Mouse (Mus musculus) midbrain, embryonic 15.5 days (tissue): ENCODE results near the gene Zfp771. TPM values are rescaled to one million over a fixed set of nuclear protein-coding genes. Genes with fewer than 3 reads are reported as not detected.
"Not testable (repeated sequence)": the region's sequence is repeated elsewhere in the genome, so short reads cannot be mapped to it uniquely, and the experiment has no call there.

Experiments used
- ATAC-seq: fragments of 200-750 bp; cut with Nextera tagmentation; replicated peaks from 2 replicates; pipeline ENCODE4 v1.8.0; 2017; ENCODE audit warnings: moderate TSS enrichment
- H3K27ac ChIP-seq: fragments of 300-500 bp; sonication (generic); 2 replicates; pipeline ENCODE4 v1.5.1; 2015; ENCODE audit warnings: mild to moderate bottlenecking, inconsistent platforms
- H3K27me3 ChIP-seq: fragments of 300-500 bp; sonication (generic); replicated peaks from 2 replicates; pipeline ENCODE4 v1.6.1; 2015; ENCODE audit warnings: inconsistent platforms
- H3K36me3 ChIP-seq: fragments of 300-500 bp; sonication (generic); replicated peaks from 2 replicates; pipeline ENCODE4 v1.6.1; 2015; ENCODE audit warnings: inconsistent platforms
- H3K4me1 ChIP-seq: fragments of 300-500 bp; sonication (generic); 2 replicates; pipeline ENCODE4 v1.6.1; 2015; ENCODE audit warnings: inconsistent platforms
- H3K4me2 ChIP-seq: fragments of 300-500 bp; sonication (generic); 2 replicates; pipeline ENCODE4 v1.6.1; 2015; ENCODE audit warnings: inconsistent platforms, mild to moderate bottlenecking, moderate library complexity
- H3K4me3 ChIP-seq: fragments of 300-500 bp; sonication (generic); 2 replicates; pipeline ENCODE4 v1.5.1; 2015; ENCODE audit warnings: mild to moderate bottlenecking, inconsistent platforms
- H3K9ac ChIP-seq: fragments of 300-500 bp; sonication (generic); 2 replicates; pipeline ENCODE4 v1.6.1; 2015; ENCODE audit warnings: mild to moderate bottlenecking, inconsistent platforms
- H3K9me3 ChIP-seq: fragments of 300-500 bp; sonication (generic); 2 replicates; pipeline ENCODE4 v1.6.1; 2016; ENCODE audit warnings: inconsistent platforms
- WGBS: fragments of 180-500 bp; shearing (Covaris S2); methylation state at CpG from one replicate; pipeline ENCODE4 v1.1.7; 2015; ENCODE audit warnings: mixed read lengths; 5-methylcytosine and 5-hydroxymethylcytosine counted together
- polyA plus RNA-seq: library from polyadenylated mRNA; unstranded; fragments of >200 nt; fragmentation: Nextera tagmentation; extraction: Ambion mirVana; gene quantifications from 2 replicates; pipeline ENCODE4 v1.2.1, GENCODE M21; 2015

Zfp771 gene
- polyA plus RNA-seq, 1 experiment from 2014 or later = 72.0 TPM

GRCm38 (mm10) chr7:127243361-127243867 lies 660 bp upstream of the Zfp771 start:
- 0 out of 2 replicates have a peak, but pooled peaks have one; percentile 1 for ATAC-seq
- Histone ChIP-seq H3K4me1 (peaks cover 26% of the 10 kb centered on the region), H3K9ac (peak overlapping the region; percentile 79; the same call in 1 of the 2 replicates), H3K4me2 (peak overlapping the region; percentile 90), H3K27me3 (no peaks in the 10 kb centered on the region), H3K9me3 (no peaks in the 10 kb centered on the region), H3K27ac (peak overlapping the region; percentile 81; the same call in 1 of the 2 replicates), H3K4me3 (peak overlapping the region; percentile 97), H3K36me3 (peaks cover 10% of the 10 kb centered on the region; the same call in 1 of the 2 replicates)
- 46% methylated on average over 2 of the region's 2 CpGs for WGBS

GRCm38 (mm10) chr7:127244658-127245510 lies 810 bp downstream of the Zfp771 start:
- peak overlapping the region; percentile 97 for H3K4me3 ChIP-seq
- peak overlapping the region; percentile 81 for H3K27ac ChIP-seq
- H3K9me3 ChIP-seq = no peaks in the 10 kb centered on the region
- 0 out of 2 replicates have a peak, but pooled peaks cover 5% of the 10 kb centered on the region for H3K36me3 ChIP-seq
- H3K4me1 ChIP-seq = peaks cover 26% of the 10 kb centered on the region
- ATAC-seq = peak; percentile 77
- peak overlapping the region; percentile 90 for H3K4me2 ChIP-seq
- no peaks in the 10 kb centered on the region for H3K27me3 ChIP-seq
- WGBS = 14% methylated on average over 25 of the region's 33 CpGs
- H3K9ac ChIP-seq = peak overlapping the region; percentile 79

- not testable (repeated sequence) for H3K9ac ChIP-seq, H3K4me3 ChIP-seq, H3K4me2 ChIP-seq, H3K36me3 ChIP-seq, H3K9me3 ChIP-seq, H3K27me3 ChIP-seq, H3K27ac ChIP-seq, ATAC-seq
- H3K4me1 ChIP-seq = peaks cover 22% of the 10 kb centered on the region
- WGBS = 89% methylated on average over 8 of the region's 8 CpGs
Observed at GRCm38 (mm10) chr7:127250511-127250910, 6.4 kb downstream of the Zfp771 start.

- no peak overlapping the region for H3K9ac ChIP-seq
- no peak overlapping the region for H3K4me3 ChIP-seq
- H3K27me3 ChIP-seq = no peaks in the 10 kb centered on the region
- 95% methylated on average over 2 of the region's 2 CpGs for WGBS
- no peak for ATAC-seq
- no peak overlapping the region for H3K27ac ChIP-seq
- no peaks in the 10 kb centered on the region for H3K36me3 ChIP-seq
- H3K4me2 ChIP-seq = no peak overlapping the region
- H3K9me3 ChIP-seq = no peaks in the 10 kb centered on the region
- peaks cover 11% of the 10 kb centered on the region for H3K4me1 ChIP-seq
Observed at GRCm38 (mm10) chr7:127252414-127252813, 8.3 kb downstream of the Zfp771 start.

GRCm38 (mm10) chr7:127253341-127253740 lies 9.3 kb downstream of the Zfp771 start:
- H3K4me3 ChIP-seq = peak overlapping the region; percentile 66
- H3K4me1 ChIP-seq = peaks cover 11% of the 10 kb centered on the region
- H3K9ac ChIP-seq = peak overlapping the region; percentile 71
- no peaks in the 10 kb centered on the region for H3K36me3 ChIP-seq
- no peaks in the 10 kb centered on the region for H3K9me3 ChIP-seq
- no peak; the same call in 1 of the 2 replicates for ATAC-seq
- H3K27me3 ChIP-seq = no peaks in the 10 kb centered on the region
- H3K27ac ChIP-seq = peak overlapping the region; percentile 92
- WGBS = 85% methylated on average over 6 of the region's 6 CpGs
- H3K4me2 ChIP-seq = peak overlapping the region; percentile 89

GRCm38 (mm10) chr7:127253821-127254769 lies 10.0 kb downstream of the Zfp771 start:
- Histone ChIP-seq H3K9ac (peak overlapping the region; percentile 71), H3K4me1 (peaks cover 13% of the 10 kb centered on the region), H3K4me3 (peak overlapping the region; percentile 66), H3K27me3 (no peaks in the 10 kb centered on the region), H3K27ac (peak overlapping the region; percentile 92), H3K36me3 (no peaks in the 10 kb centered on the region), H3K9me3 (no peaks in the 10 kb centered on the region), H3K4me2 (peak overlapping the region; percentile 89)
- peak; percentile 96 for ATAC-seq
- under 1% methylated on average over 135 of the region's 136 CpGs for WGBS

- Histone ChIP-seq H3K4me2 (peak overlapping the region; percentile 89), H3K27me3 (no peaks in the 10 kb centered on the region)
- WGBS = 36% methylated on average over 4 of the region's 4 CpGs
Observed at GRCm38 (mm10) chr7:127255008-127255407, 10.9 kb downstream of the Zfp771 start.

GRCm38 (mm10) chr7:127255965-127256364 lies 11.9 kb downstream of the Zfp771 start:
- H3K36me3 ChIP-seq = no peaks in the 10 kb centered on the region
- 82% methylated on average over 2 of the region's 2 CpGs for WGBS
- H3K4me3 ChIP-seq = no peak overlapping the region
- H3K27me3 ChIP-seq = no peaks in the 10 kb centered on the region
- ATAC-seq = no peak
- H3K4me2 ChIP-seq = no peak overlapping the region
- H3K27ac ChIP-seq = no peak overlapping the region
- peaks cover 25% of the 10 kb centered on the region for H3K4me1 ChIP-seq
- H3K9me3 ChIP-seq = no peaks in the 10 kb centered on the region
- H3K9ac ChIP-seq = no peak overlapping the region

More at GRCm38 (mm10) chr7:127255008-127255407, 10.9 kb downstream of the Zfp771 start:
- H3K4me1 ChIP-seq = peaks cover 22% of the 10 kb centered on the region
- peak overlapping the region; percentile 66 for H3K4me3 ChIP-seq
- H3K9ac ChIP-seq = peak overlapping the region; percentile 71
- no peaks in the 10 kb centered on the region for H3K9me3 ChIP-seq
- no peaks in the 10 kb centered on the region for H3K36me3 ChIP-seq
- no peak for ATAC-seq
- H3K27ac ChIP-seq = peak overlapping the region; percentile 92

- no peaks in the 10 kb centered on the region for H3K9me3 ChIP-seq
- ATAC-seq = no peak
- WGBS = 89% methylated on average over 5 of the region's 5 CpGs
Observed at GRCm38 (mm10) chr7:127256518-127256917, 12.4 kb downstream of the Zfp771 start.

GRCm38 (mm10) chr7:127259186-127259905 lies 15.3 kb downstream of the Zfp771 start:
- no peak for ATAC-seq
- no peaks in the 10 kb centered on the region for H3K9me3 ChIP-seq
- peak overlapping the region; percentile 74 for H3K4me2 ChIP-seq
- H3K36me3 ChIP-seq = no peaks in the 10 kb centered on the region
- peak overlapping the region; percentile 71; the same call in 1 of the 2 replicates for H3K4me3 ChIP-seq
- H3K27ac ChIP-seq = no peak overlapping the region
- H3K9ac ChIP-seq = no peak overlapping the region
- WGBS = 76% methylated on average over 8 of the region's 8 CpGs
- H3K27me3 ChIP-seq = no peaks in the 10 kb centered on the region
- H3K4me1 ChIP-seq = peaks cover 26% of the 10 kb centered on the region

More at GRCm38 (mm10) chr7:127256518-127256917, 12.4 kb downstream of the Zfp771 start:
- no peak overlapping the region for H3K27ac ChIP-seq
- no peaks in the 10 kb centered on the region for H3K27me3 ChIP-seq
- no peak overlapping the region for H3K4me3 ChIP-seq
- no peaks in the 10 kb centered on the region for H3K36me3 ChIP-seq
- no peak overlapping the region for H3K4me2 ChIP-seq
- 0 out of 2 replicates have a peak overlapping the region, but pooled peaks have one; percentile 9 for H3K9ac ChIP-seq
- peaks cover 29% of the 10 kb centered on the region for H3K4me1 ChIP-seq
